Mouse (Mus musculus): ENCODE results near the gene Tollip. TPM values are rescaled to one million over a fixed set of nuclear protein-coding genes. Genes with fewer than 3 reads are reported as not detected.

Tollip gene
- polyA plus RNA-seq, 1 experiment, result 99.6 TPM

DNA sequence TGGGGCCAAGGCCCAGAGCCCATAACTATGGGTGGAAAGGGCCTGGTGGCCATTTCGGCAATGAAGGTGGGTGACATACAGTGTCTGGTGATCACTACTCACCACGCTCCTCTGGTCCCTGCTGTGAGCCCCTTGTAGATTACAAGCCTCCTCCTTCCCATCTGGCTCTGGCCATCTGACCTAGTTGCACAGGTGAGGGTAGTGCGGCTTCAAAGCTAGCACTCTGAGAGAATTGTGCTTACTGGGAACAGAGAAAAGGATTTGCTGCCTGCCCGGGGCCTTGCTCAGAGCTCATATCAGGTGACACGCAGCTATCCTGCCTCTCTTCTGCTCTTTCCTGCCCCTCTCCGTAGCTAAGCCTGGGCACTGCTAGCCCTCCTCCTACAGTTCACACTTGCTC, 35.3 kb upstream of the Tollip start:
- H3K4me1 ChIP-seq (ENCODE audit: control insufficient read depth, insufficient read depth, low read length), result no peaks in the 10 kb centered on the region
- no peak overlapping the region for H3K4me3 ChIP-seq (replicated peaks; ENCODE audit: extremely low read depth, low read depth, low read length)
- TF ChIP-seq POLR2A (IDR thresholded peaks at IDR 0.05; ENCODE audit: borderline replicate concordance, extremely low read depth, low read depth, low read length), result no peak
- no peak for DNase-seq
- 68% methylated on average over 6 of the region's 6 CpGs for WGBS

DNA sequence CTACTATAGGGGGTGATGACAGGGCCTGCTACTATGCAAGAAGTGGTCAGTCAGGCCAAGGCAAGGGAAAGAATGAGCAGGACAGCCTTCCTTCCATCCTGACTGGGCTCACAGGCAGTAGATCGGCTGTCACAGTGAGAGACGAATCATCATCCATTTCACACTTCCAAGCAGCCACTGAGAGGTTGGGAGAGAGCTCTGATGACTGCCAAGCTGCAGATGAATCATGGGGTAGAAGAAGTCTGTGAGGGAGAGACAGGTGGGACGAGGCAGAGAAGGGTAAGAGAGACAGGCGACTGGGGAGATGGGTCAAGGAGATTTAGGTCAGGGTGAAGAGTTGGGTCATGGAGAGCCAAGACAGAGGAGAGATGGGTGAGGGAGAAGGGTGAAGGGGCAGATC, 34.6 kb upstream of the Tollip start:
- TF ChIP-seq CTCF (IDR thresholded peaks at IDR 0.05; ENCODE audit: insufficient read depth, low read length) (no peak), POLR2A (IDR thresholded peaks at IDR 0.05; ENCODE audit: borderline replicate concordance, extremely low read depth, low read depth, low read length) (no peak)
- no peak for DNase-seq
- Histone ChIP-seq H3K4me3 (replicated peaks; ENCODE audit: extremely low read depth, low read depth, low read length) (no peak overlapping the region), H3K4me1 (ENCODE audit: control insufficient read depth, insufficient read depth, low read length) (no peaks in the 10 kb centered on the region)
- 57% methylated on average over 4 of the region's 4 CpGs for WGBS

DNA sequence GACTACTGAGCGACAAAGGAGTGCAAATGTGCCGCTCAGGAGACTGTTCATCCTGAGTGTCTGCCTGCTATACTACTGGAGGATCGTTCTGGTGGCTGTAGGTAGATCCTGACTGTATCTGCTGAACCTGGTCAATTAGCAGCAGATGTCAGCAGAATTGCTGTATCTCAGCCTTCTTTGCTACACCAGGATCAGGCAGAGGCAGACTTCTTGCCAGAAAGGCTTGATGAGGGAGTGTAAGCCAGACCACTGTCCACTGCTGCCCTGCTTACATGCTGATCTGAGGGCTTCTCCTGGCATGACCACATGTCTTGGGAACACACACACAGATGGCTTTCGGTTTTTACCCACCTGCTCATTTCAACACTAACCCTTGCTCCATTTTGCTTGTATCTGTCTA, 33.5 kb upstream of the Tollip start:
- WGBS, result 95% methylated on average over 4 of the region's 4 CpGs
- H3K4me3 ChIP-seq (replicated peaks; ENCODE audit: extremely low read depth, low read depth, low read length), result no peak overlapping the region
- TF ChIP-seq POLR2A (IDR thresholded peaks at IDR 0.05; ENCODE audit: borderline replicate concordance, extremely low read depth, low read depth, low read length) (no peak), CTCF (IDR thresholded peaks at IDR 0.05; ENCODE audit: insufficient read depth, low read length) (no peak)
- no peaks in the 10 kb centered on the region for H3K4me1 ChIP-seq (ENCODE audit: control insufficient read depth, insufficient read depth, low read length)
- no peak for DNase-seq

DNA sequence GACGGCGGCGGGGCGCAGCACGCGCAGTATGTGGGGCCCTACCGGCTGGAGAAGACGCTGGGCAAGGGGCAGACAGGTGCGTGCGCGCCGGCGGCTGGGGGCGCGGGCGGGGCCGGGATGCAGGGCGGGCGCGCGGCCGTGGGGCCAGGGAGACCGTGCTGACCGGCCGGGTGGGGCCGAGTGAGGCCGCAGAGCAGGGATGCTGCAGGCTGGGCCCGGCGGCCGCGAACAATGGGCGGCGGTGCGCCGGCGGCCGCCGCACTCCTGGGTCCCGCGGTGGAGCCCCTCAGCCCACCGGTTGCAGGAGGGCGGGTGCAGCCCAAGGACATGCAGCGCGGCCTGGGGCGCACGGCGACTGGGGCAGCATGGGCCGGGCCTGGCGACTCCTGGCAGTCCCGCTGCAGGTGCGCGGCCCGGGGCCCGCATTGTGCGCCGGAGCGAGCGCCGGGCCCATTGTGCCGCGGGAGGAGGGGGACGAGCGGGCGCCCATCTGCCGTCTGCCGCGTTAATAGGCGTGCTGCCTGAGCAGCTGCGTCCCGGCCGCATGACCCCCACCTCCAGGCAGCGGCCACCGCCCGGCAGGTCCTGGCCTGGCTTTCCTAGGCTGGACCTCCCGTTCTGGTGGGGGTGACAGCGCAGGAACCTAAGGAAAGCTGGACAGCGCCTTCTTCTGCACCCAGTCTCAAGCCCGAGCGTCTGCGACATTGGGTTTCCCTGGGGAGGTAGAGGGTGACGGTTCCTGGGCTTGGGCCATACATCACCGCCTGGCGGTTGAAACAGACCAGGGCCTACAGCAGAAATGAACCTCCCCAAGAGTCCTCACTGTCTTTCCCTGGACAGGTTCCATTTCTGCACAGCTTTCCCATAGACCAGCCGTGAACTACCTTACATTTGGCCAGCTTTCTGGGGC, 32.1 kb upstream of the Tollip start:
- TF ChIP-seq CTCF (IDR thresholded peaks at IDR 0.05; ENCODE audit: insufficient read depth, low read length) (no peak), POLR2A (IDR thresholded peaks at IDR 0.05; ENCODE audit: borderline replicate concordance, extremely low read depth, low read depth, low read length) (no peak)
- Histone ChIP-seq H3K4me1 (ENCODE audit: control insufficient read depth, insufficient read depth, low read length) (no peaks in the 10 kb centered on the region), H3K4me3 (replicated peaks; ENCODE audit: extremely low read depth, low read depth, low read length) (no peak overlapping the region)
- 3% methylated on average over 77 of the region's 84 CpGs for whole genome bisulfite sequencing
- DNase-seq, result peak; percentile 11

DNA sequence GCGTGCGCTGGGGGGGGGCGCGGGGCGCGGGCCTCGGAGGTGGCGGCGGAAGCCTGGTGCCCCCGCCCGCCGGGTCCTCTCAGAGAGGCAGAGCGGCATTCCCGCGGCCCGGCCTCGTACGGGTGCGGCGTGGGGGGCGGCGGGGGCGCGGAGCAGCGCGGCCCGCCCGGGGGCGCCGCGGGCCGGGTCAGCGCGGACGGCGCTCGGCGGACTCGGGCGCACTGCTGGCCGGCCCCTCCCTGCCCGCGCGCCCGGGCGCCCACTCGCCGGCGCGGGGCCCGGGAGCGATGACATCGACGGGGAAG, 31.4 kb upstream of the Tollip start:
- no peak overlapping the region for H3K4me3 ChIP-seq (replicated peaks; ENCODE audit: extremely low read depth, low read depth, low read length)
- TF ChIP-seq POLR2A (IDR thresholded peaks at IDR 0.05; ENCODE audit: borderline replicate concordance, extremely low read depth, low read depth, low read length) (no peak), CTCF (IDR thresholded peaks at IDR 0.05; ENCODE audit: insufficient read depth, low read length) (no peak)
- no peak for DNase-seq
- H3K4me1 ChIP-seq (ENCODE audit: control insufficient read depth, insufficient read depth, low read length), result no peaks in the 10 kb centered on the region
- WGBS, result 0% methylated on average over 37 of the region's 54 CpGs

DNA sequence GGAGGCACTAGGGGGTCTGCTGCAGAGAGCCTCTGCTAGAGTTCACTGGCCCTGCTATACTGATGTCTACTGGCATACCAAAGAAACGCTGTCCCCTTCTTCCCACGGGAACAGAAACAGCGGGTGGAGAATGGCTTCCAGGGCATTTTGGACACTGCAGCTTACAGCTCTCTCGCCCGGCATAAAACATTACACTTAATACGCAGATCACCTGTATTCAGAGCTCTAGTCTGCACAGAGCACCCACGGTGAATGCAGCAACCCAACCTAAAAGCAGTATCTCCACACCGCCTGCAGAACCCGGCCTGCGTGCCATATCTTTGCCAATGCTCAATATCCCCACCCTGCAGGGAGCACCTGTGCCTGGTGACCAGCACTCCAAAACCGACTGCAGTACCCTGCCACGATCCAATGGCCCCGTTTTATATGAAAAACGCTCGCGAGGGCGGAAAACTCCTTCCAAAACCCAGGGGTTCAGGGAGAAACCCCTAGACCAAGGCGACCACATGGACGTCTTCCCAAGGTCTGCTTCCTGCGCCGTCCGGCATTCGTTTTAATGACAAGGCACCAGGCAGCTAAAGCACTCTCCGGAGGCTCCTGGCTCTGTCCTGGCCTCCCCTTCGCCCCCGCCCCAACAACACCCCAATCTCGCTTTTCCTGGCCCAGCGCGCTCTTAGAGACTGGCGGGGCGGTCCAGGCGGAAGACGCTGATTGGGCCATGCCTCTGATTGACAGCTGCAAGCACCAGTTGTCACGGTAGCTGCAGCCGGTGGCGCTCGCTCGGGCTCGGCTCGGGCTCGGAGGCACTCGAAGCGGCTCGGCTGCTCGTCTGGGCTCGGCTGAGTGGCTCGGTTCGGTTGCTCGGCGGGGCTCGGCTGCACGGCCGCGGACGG, 30.8 kb upstream of the Tollip start, which contains the start of gene Brsk2:
Gene Brsk2 (plus strand): TSS at position 846 of the 893 bp plus-strand sequence.
- WGBS, result 2% methylated on average over 55 of the region's 55 CpGs
- TF ChIP-seq POLR2A (IDR thresholded peaks at IDR 0.05; ENCODE audit: borderline replicate concordance, extremely low read depth, low read depth, low read length), result no peak
- no peak for TF ChIP-seq CTCF (IDR thresholded peaks at IDR 0.05; ENCODE audit: insufficient read depth, low read length)
- DNase-seq, result peak; percentile 93
- H3K4me3 ChIP-seq (replicated peaks; ENCODE audit: extremely low read depth, low read depth, low read length), result peak within 1 kb of the TSS; percentile 47
- H3K4me1 ChIP-seq (ENCODE audit: control insufficient read depth, insufficient read depth, low read length), result no peaks in the 10 kb centered on the region

DNA sequence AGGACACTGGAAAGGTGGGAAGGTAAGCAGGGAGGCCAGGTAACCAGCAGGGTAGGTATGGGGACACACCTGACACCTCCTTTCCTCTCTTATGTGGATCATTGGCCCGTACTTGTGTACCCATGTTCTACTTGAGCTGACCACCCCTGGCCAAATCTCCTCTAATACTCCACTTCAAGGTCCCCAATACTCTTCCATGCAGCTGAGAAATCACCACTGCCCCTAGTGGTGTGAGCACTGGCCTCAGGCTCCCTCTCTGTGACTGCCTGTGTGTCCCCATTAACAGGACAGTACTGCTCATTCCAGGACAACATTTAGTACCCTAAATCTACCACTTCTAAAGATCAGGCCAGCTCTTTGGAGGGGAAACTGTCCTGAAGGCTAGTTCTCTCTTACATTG, 29.7 kb upstream of the Tollip start:
- WGBS, result 71% methylated on average over 1 of the region's 1 CpGs
- no peak for DNase-seq
- TF ChIP-seq CTCF (IDR thresholded peaks at IDR 0.05; ENCODE audit: insufficient read depth, low read length), result 0 out of 2 replicates have a peak, but pooled peaks have one; percentile 2
- TF ChIP-seq POLR2A (IDR thresholded peaks at IDR 0.05; ENCODE audit: borderline replicate concordance, extremely low read depth, low read depth, low read length), result no peak
- H3K4me3 ChIP-seq (replicated peaks; ENCODE audit: extremely low read depth, low read depth, low read length), result no peak overlapping the region
- no peaks in the 10 kb centered on the region for H3K4me1 ChIP-seq (ENCODE audit: control insufficient read depth, insufficient read depth, low read length)

DNA sequence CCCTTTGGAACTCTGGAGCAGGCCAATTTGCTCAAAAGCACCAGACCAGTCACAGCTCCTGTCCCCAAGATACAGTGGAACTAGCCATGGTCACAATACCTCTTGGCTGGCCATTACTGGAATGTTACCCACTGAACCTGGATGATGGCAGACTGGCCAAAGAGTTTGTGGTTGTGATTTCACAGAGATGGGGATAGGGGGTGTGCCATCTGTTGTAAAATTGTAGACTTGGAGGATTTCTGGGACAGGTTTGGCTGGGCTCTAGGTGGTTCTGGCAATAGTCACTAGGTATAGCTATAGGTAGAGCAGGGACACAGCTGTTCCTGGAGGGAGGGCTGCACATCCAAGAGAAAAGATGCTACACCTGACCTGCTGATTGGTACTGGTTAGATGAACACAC, 29.2 kb upstream of the Tollip start:
- no peak for DNase-seq
- TF ChIP-seq POLR2A (IDR thresholded peaks at IDR 0.05; ENCODE audit: borderline replicate concordance, extremely low read depth, low read depth, low read length), result no peak
- TF ChIP-seq CTCF (IDR thresholded peaks at IDR 0.05; ENCODE audit: insufficient read depth, low read length), result no peak
- Histone ChIP-seq H3K4me1 (ENCODE audit: control insufficient read depth, insufficient read depth, low read length) (no peaks in the 10 kb centered on the region), H3K4me3 (replicated peaks; ENCODE audit: extremely low read depth, low read depth, low read length) (no peak overlapping the region)

DNA sequence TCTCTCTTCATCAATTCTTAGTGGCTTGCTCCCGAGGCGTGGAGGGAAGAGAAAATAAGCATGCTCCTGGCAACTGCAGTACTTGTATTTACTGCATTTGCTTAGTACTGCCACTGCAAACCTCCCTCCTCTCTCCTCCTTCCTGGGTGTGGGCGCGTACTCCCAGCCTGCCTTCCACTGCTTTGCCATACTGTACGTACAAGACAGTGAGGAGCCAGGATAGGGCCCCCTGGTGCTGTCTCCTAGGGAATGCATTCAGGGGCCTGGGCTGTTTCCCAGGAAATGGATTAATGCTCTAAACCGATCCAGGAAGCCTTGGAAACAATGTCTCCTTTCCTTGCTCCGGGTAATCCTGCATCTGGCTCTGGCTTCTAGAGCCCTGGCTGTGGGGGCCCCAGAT, 27.6 kb upstream of the Tollip start:
- TF ChIP-seq CTCF (IDR thresholded peaks at IDR 0.05; ENCODE audit: insufficient read depth, low read length) (no peak), POLR2A (IDR thresholded peaks at IDR 0.05; ENCODE audit: borderline replicate concordance, extremely low read depth, low read depth, low read length) (no peak)
- WGBS, result 32% methylated on average over 7 of the region's 7 CpGs
- Histone ChIP-seq H3K4me1 (ENCODE audit: control insufficient read depth, insufficient read depth, low read length) (no peaks in the 10 kb centered on the region), H3K4me3 (replicated peaks; ENCODE audit: extremely low read depth, low read depth, low read length) (no peak overlapping the region)
- no peak for DNase-seq
